Mouse (Mus musculus): Measurements from ENCODE around the gene Senp3.
"Not testable (repeated sequence)": the region's sequence is repeated elsewhere in the genome, so short reads cannot be mapped to it uniquely, and the experiment has no call there.

The Senp3 gene

DNA sequence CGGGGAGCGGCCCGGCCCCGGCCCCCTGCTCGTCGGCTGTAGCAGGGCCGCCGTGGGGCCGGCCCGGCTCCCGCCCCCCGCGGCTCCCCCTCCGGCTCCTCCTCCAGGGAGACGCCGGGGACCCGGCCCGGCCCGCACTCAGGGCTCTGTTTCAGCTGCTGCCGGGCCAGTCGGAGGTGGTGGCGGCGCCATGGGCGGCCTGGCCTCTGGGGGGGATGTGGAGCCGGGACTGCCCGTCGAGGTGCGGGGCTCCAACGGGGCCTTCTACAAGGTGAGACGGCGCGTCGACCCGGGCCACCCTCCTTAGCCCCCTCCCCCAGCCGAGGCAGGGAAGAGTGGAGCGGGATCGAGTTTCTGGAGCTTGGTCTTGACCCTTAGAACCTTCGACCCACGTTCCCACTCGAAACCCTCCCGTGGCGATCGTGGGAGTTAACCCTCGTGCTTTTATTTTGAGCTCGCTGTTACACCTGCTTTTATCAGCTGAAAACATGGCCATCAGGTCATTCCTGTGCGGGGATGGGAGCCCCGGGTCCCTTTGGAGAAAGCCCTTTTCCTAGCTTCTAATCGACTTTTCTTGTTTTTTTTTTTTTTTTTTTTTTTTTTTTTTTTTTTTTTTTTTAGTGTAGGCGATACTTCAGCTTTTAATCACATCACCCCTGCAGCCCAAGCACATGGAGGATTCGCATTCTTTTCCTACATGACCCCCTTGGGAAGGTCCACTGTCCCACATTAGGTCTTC, 48.6 kb downstream of the Senp3 start:
- no peak for DNase-seq

DNA sequence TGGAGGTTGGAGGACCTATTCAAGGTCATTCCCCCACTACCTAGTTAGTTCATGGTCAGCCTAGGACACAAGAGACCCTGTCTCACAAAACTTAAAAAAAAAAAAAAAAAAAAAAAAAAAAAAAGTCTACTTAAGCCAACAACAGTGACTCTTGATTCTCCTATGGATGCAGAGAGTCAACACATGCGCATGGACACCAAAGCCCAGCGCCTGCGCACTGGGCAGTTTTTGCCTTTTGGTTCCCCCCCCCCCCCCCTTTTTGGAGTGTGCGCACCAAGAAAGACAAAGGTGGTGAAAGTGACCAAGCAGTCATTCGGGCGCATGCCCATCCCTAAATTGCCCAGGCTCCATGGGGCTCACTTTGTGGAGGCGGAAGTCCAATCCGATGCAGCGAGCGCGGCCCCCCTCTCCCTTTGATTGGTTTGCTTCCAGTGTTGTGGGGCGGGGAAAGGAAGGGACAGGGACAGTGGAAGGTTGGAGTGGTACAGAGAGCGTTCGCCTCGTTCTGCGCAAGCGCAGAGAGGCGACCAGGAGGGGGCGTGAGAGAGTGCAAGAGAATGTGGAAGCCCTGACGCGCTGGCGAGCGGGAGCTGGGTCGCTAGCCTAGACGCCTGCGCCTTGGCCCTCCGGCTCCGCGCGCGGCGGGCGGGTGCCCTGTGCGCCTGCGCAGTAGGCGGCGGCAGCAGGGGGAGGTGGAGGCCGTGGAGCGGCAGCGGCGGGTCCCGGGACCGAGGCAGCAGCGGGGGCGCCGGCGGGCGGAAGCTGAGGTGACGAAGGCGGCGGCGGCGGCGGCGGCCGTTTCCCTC, 49.4 kb downstream of the Senp3 start, which contains the start of gene Fxr2:
Gene Fxr2 (plus strand): TSS at position 707 of the 806 bp plus-strand sequence.
- DNase-seq: peak; percentile 100

DNA sequence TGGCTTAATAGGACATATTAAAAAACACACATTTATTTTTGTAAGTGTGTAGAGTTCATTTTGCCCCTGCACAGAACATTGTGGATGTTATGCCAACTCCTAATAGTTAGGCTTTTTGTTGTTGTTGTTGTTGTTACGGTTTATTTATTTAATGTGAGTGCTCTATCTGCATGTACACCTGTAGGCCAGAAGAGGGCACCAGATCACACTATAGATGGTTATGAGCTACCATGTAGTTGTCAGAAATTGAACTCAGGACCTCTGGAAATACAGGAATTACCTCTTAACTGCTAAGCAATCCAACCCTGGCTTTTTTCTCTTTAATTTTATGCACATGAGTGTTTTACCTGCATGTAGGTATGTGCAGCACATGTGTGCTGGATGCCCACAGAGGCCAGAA, 52.1 kb downstream of the Senp3 start:
- peak; percentile 21 for DNase-seq

DNA sequence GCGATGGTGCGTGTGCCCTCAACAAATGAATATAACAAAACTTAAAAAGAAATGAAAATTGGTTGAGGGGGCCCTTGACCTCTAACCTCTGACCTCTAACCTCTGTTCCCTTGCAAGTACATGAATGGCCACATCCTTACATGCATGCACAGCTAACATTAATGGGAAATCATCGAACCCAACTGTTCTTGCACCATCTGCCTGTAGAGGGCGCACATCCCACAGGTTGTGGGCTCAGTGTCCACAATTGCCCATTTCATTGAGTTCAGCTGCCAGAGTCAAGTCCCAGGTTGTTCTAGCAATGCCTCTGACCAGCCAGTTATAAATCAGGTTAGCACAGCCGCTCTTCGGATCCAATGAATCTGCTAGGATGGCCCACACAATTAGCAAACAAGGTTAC, 53.6 kb downstream of the Senp3 start:
- DNase-seq: peak; percentile 71

DNA sequence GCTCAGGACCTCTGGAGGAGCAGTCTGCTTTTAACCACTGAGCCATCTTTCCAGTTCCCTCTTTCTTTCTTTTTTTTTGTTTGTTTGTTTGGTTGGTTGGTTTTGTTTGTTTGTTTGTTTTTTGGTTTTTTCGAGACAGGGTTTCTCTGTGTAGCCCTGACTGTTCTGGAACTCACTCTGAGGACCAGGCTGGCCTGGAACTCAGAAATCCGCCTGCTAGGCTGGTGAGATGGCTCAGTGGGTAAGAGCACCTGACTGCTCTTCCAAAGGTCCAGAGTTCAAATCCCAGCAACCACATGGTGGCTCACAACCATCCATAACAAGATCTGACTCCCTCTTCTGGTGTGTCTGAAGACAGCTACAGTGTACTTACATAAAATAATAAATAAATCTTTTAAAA, 57.5 kb downstream of the Senp3 start:
- not testable (repeated sequence) for DNase-seq

Measured in thymus, postnatal 14 days (tissue).